Mouse (Mus musculus): ENCODE results near the gene Smc5. TPM values are rescaled to one million over a fixed set of nuclear protein-coding genes. Genes with fewer than 3 reads are reported as not detected.

Smc5 gene
- polyA plus RNA-seq (2014; fragmentation: Nextera tagmentation; extraction: Ambion mirVana) = 25.8 and 36.3 TPM in 2 replicates

DNA sequence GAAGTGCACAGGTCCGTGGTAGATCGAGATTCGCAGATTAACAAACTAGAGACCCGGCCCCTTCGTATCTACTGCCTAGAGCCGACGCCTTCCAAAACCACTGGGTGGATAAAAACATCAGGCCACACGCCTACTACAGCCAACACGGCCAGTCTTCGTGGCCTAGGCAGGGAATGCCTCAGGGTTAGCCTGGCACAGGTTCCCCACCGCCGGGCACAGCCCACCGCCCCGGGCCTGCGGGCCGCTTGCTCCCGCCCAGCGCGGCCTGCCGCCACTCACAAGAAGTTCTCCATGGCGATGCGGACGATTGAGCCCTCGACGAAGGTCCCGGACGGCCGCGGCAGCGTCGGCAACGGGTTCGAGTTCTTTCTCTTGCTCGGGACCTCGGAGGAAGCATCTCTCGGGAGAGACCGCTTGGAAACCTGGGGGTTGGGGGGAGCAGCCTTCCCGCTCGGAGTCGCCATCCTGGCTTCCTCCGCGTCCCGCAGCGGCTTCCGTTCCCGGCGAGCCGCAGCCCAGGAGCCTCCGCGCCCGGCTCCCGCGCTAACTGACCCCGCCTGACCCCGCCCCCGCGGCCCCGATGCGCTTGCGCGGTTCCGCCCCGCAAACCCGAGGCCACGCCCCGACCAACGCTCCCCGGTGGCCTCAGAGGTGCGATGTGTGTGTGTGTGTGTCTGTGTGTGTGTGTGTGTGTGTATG is at the start of gene Smc5:
Gene Smc5 (minus strand): TSS at position 543 of the 699 bp plus-strand sequence.
- Histone ChIP-seq H3K9ac (replicated peaks; ENCODE audit: low read length) (peak within 1 kb of the TSS; percentile 83), H3K9me3 (ENCODE audit: control insufficient read depth, low read length) (no peaks in the 10 kb centered on the region), H3K27me3 (ENCODE audit: control insufficient read depth, insufficient read depth, low read length) (no peaks in the 10 kb centered on the region), H3K27ac (replicated peaks; ENCODE audit: low read depth, low read length) (peak within 1 kb of the TSS; percentile 61), H3K4me1 (ENCODE audit: control insufficient read depth, insufficient read depth, low read length) (peaks cover 11% of the 10 kb centered on the region), H3K4me2 (ENCODE audit: low read length) (peak within 1 kb of the TSS; percentile 62), H3K4me3 (replicated peaks; ENCODE audit: low read depth, low read length) (peak within 1 kb of the TSS; percentile 80), H3K36me3 (ENCODE audit: control insufficient read depth, insufficient read depth, low read length) (peaks cover 2% of the 10 kb centered on the region)
- DNase-seq = peak; percentile 92
- under 1% methylated on average over 69 of the region's 69 CpGs for WGBS
- ATAC-seq (ENCODE audit: low FRiP score, low TSS enrichment) = peak; percentile 95

GRCm38 (mm10) chr19:23323107-23323506 is 49.4 kb upstream of the Smc5 start:
- Histone ChIP-seq H3K4me1 (ENCODE audit: control insufficient read depth, insufficient read depth, low read length) (no peaks in the 10 kb centered on the region), H3K9ac (replicated peaks; ENCODE audit: low read length) (no peak overlapping the region), H3K4me3 (replicated peaks; ENCODE audit: low read depth, low read length) (no peak overlapping the region), H3K4me2 (ENCODE audit: low read length) (no peak overlapping the region), H3K36me3 (ENCODE audit: control insufficient read depth, insufficient read depth, low read length) (no peaks in the 10 kb centered on the region), H3K9me3 (ENCODE audit: control insufficient read depth, low read length) (no peaks in the 10 kb centered on the region), H3K27ac (replicated peaks; ENCODE audit: low read depth, low read length) (no peak overlapping the region), H3K27me3 (ENCODE audit: control insufficient read depth, insufficient read depth, low read length) (no peaks in the 10 kb centered on the region)
- ATAC-seq (ENCODE audit: low FRiP score, low TSS enrichment) = no peak
- WGBS = 93% methylated on average over 3 of the region's 3 CpGs
- DNase-seq = no peak

- DNase-seq (no peak), ATAC-seq (ENCODE audit: low FRiP score, low TSS enrichment) (no peak)
- Histone ChIP-seq H3K9me3 (ENCODE audit: control insufficient read depth, low read length) (no peaks in the 10 kb centered on the region), H3K4me3 (replicated peaks; ENCODE audit: low read depth, low read length) (no peak overlapping the region), H3K4me2 (ENCODE audit: low read length) (no peak overlapping the region), H3K27me3 (ENCODE audit: control insufficient read depth, insufficient read depth, low read length) (no peaks in the 10 kb centered on the region), H3K36me3 (ENCODE audit: control insufficient read depth, insufficient read depth, low read length) (no peaks in the 10 kb centered on the region), H3K9ac (replicated peaks; ENCODE audit: low read length) (no peak overlapping the region), H3K4me1 (ENCODE audit: control insufficient read depth, insufficient read depth, low read length) (no peaks in the 10 kb centered on the region), H3K27ac (replicated peaks; ENCODE audit: low read depth, low read length) (no peak overlapping the region; the same call in 1 of the 2 replicates)
- WGBS = 78% methylated on average over 5 of the region's 5 CpGs
Measured at GRCm38 (mm10) chr19:23317989-23318358, 44.3 kb upstream of the Smc5 start.

DNA sequence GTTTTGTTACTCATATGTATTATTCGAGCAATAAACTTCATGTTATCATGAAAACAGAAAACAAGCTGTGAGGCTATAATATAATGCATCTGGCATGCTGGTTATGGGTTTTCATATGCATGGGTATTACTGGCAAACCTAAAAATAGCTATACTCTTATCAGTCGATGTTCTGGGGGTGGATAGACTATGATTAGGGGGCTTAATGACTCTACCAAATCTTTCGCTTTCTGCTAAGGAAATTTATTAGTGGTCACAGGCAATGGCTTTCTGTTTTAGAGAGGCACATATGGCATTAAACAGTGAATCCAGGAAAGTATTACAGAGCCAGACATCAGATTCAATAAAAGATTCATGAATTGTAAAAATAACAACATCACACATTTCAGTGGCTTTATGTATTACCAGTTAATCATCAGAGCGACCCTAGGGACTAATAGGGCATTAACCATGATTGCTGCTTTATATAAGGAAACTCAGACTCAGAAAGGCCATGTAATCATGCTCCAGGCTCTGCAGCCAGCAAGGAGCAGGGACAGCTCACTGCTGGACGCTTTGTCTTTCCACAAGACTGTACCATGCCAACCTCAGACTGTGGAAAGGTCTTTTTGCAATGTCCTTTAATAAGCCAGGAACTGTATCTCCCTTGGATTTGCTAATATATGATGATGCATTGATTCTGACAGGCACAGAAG is 43.7 kb upstream of the Smc5 start:
- ATAC-seq (ENCODE audit: low FRiP score, low TSS enrichment) = no peak
- H3K27ac ChIP-seq (replicated peaks; ENCODE audit: low read depth, low read length) = peak overlapping the region; percentile 49; the same call in 1 of the 2 replicates
- WGBS = 73% methylated on average over 5 of the region's 5 CpGs

DNA sequence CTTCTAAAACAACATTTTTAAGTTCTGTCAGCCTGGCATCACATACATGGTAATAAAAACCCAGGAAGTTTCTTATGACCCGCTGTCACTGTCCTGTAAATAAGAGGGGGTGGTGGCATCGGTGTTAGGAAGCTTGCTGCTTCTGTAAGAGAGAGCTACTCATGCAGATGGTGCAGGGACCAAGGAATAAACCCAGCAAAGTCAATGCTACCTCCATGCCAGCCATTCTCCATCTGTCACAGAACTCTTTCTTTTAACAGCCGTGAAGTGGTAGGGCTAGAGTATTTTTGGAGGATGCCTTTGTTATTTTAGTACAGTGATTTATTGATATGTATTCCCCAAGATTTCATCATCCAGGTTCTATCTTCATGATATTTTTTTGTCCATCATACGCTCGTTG is 43.2 kb upstream of the Smc5 start:
- no peak overlapping the region for H3K4me3 ChIP-seq (replicated peaks; ENCODE audit: low read depth, low read length)
- H3K4me1 ChIP-seq (ENCODE audit: control insufficient read depth, insufficient read depth, low read length) = no peaks in the 10 kb centered on the region
- DNase-seq = no peak
- H3K27me3 ChIP-seq (ENCODE audit: control insufficient read depth, insufficient read depth, low read length) = no peaks in the 10 kb centered on the region
- H3K36me3 ChIP-seq (ENCODE audit: control insufficient read depth, insufficient read depth, low read length) = no peaks in the 10 kb centered on the region
- no peaks in the 10 kb centered on the region for H3K9me3 ChIP-seq (ENCODE audit: control insufficient read depth, low read length)
- H3K4me2 ChIP-seq (ENCODE audit: low read length) = no peak overlapping the region
- ATAC-seq (ENCODE audit: low FRiP score, low TSS enrichment) = no peak
- no peak overlapping the region for H3K27ac ChIP-seq (replicated peaks; ENCODE audit: low read depth, low read length)
- H3K9ac ChIP-seq (replicated peaks; ENCODE audit: low read length) = no peak overlapping the region
- WGBS = 91% methylated on average over 5 of the region's 5 CpGs

More for the DNA sequence above, 43.7 kb upstream of the Smc5 start:
- H3K4me3 ChIP-seq (replicated peaks; ENCODE audit: low read depth, low read length) = no peak overlapping the region
- H3K9me3 ChIP-seq (ENCODE audit: control insufficient read depth, low read length) = no peaks in the 10 kb centered on the region
- H3K27me3 ChIP-seq (ENCODE audit: control insufficient read depth, insufficient read depth, low read length) = no peaks in the 10 kb centered on the region
- no peaks in the 10 kb centered on the region for H3K36me3 ChIP-seq (ENCODE audit: control insufficient read depth, insufficient read depth, low read length)
- no peak overlapping the region for H3K4me2 ChIP-seq (ENCODE audit: low read length)
- H3K4me1 ChIP-seq (ENCODE audit: control insufficient read depth, insufficient read depth, low read length) = no peaks in the 10 kb centered on the region
- no peak overlapping the region for H3K9ac ChIP-seq (replicated peaks; ENCODE audit: low read length)
- DNase-seq = no peak

DNA sequence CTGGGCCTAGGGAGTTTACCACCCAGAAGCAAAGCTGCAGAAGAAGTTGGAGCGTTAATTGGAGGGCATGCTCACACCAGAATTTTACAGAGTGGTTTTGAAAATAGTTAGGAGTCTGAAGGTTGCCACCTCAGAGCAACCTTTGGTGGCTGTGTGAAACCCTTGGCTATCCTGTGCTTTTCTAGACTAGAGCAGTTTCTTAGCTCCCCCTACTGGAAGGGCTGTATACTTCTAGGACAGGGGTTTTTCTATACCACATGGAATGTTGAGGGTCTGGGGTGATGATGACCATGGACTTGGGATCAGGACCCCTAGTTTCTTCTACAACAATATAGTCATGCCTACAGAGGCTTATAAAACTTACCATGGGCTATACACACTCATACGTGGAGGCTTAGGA is 36.3 kb upstream of the Smc5 start:
- Histone ChIP-seq H3K9me3 (ENCODE audit: control insufficient read depth, low read length) (no peaks in the 10 kb centered on the region), H3K4me2 (ENCODE audit: low read length) (no peak overlapping the region), H3K4me3 (replicated peaks; ENCODE audit: low read depth, low read length) (no peak overlapping the region), H3K27me3 (ENCODE audit: control insufficient read depth, insufficient read depth, low read length) (no peaks in the 10 kb centered on the region), H3K4me1 (ENCODE audit: control insufficient read depth, insufficient read depth, low read length) (no peaks in the 10 kb centered on the region), H3K36me3 (ENCODE audit: control insufficient read depth, insufficient read depth, low read length) (no peaks in the 10 kb centered on the region), H3K9ac (replicated peaks; ENCODE audit: low read length) (no peak overlapping the region), H3K27ac (replicated peaks; ENCODE audit: low read depth, low read length) (no peak overlapping the region)
- ATAC-seq (ENCODE audit: low FRiP score, low TSS enrichment) = no peak
- no peak for DNase-seq
- 91% methylated on average over 2 of the region's 2 CpGs for WGBS

DNA sequence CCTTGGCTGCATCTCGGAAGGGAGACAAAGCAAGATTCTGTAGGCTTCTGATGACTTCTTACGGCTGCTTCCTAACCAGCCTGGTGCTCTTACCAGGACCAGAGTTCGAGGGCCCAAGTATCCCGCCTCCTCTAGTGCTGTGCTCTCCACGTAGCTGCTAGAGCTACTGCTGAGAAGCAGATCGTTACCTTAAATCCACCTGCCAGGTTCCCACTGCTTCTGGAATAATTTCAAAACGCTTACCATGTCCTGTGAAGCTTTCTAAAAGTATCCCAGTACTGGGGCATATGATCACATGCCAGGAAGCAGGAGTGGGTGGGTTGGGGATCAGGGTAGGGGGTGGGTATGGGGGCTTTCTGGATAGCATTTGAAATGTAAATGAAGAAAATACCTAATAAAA is 33.0 kb upstream of the Smc5 start:
- no peak overlapping the region for H3K4me3 ChIP-seq (replicated peaks; ENCODE audit: low read depth, low read length)
- H3K27me3 ChIP-seq (ENCODE audit: control insufficient read depth, insufficient read depth, low read length) = no peaks in the 10 kb centered on the region
- no peaks in the 10 kb centered on the region for H3K9me3 ChIP-seq (ENCODE audit: control insufficient read depth, low read length)
- H3K9ac ChIP-seq (replicated peaks; ENCODE audit: low read length) = no peak overlapping the region
- no peak for ATAC-seq (ENCODE audit: low FRiP score, low TSS enrichment)
- no peaks in the 10 kb centered on the region for H3K4me1 ChIP-seq (ENCODE audit: control insufficient read depth, insufficient read depth, low read length)
- 88% methylated on average over 7 of the region's 7 CpGs for WGBS
- H3K27ac ChIP-seq (replicated peaks; ENCODE audit: low read depth, low read length) = no peak overlapping the region
- H3K36me3 ChIP-seq (ENCODE audit: control insufficient read depth, insufficient read depth, low read length) = no peaks in the 10 kb centered on the region
- no peak for DNase-seq
- no peak overlapping the region for H3K4me2 ChIP-seq (ENCODE audit: low read length)

DNA sequence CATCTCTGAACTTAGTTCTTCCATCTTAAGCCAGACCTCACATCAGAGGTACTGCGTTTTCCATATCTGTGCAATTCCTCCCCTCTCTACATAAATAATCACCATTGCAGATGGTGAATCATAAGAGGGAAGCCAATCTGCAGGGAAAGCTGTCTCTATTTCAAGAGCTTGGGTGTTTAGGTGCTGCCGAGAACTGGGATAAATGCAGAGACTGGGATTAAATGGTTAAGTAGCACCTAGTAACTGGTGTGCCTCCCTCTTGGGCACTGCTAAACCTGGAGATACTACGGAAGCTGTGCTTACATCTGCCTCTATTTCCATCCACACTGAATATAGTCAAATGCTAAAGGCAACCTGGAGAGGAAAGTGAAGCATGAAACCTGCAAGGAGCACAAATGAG is 26.3 kb upstream of the Smc5 start:
- ATAC-seq (ENCODE audit: low FRiP score, low TSS enrichment) (no peak), DNase-seq (no peak)
- no peak overlapping the region for H3K4me3 ChIP-seq (replicated peaks; ENCODE audit: low read depth, low read length)
- no peaks in the 10 kb centered on the region for H3K9me3 ChIP-seq (ENCODE audit: control insufficient read depth, low read length)
- no peak overlapping the region for H3K4me2 ChIP-seq (ENCODE audit: low read length)
- H3K36me3 ChIP-seq (ENCODE audit: control insufficient read depth, insufficient read depth, low read length) = no peaks in the 10 kb centered on the region
- H3K4me1 ChIP-seq (ENCODE audit: control insufficient read depth, insufficient read depth, low read length) = no peaks in the 10 kb centered on the region
- H3K27ac ChIP-seq (replicated peaks; ENCODE audit: low read depth, low read length) = no peak overlapping the region
- WGBS = 92% methylated on average over 3 of the region's 3 CpGs
- H3K27me3 ChIP-seq (ENCODE audit: control insufficient read depth, insufficient read depth, low read length) = no peaks in the 10 kb centered on the region
- H3K9ac ChIP-seq (replicated peaks; ENCODE audit: low read length) = no peak overlapping the region

DNA sequence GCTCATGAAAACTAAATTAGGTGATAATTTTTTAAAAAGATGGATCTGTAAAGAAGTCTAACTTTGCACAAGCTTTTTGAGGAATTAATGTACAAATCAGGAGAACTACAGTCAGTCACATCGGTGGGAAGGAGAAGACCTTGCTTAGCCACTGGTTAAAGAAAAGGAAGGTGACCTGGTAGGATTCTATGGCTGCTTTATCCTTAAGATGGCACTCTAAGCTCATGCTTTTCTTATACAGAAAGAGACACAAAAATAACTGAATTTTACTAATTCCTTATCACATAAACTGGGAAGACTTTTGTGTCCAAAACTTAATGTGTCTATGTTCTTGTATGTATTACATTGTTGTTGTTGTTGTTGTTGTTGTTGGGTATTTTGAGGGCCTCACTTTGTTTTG is 25.2 kb upstream of the Smc5 start:
- no peaks in the 10 kb centered on the region for H3K27me3 ChIP-seq (ENCODE audit: control insufficient read depth, insufficient read depth, low read length)
- DNase-seq (peak; percentile 20), ATAC-seq (ENCODE audit: low FRiP score, low TSS enrichment) (no peak)
- H3K4me2 ChIP-seq (ENCODE audit: low read length) = no peak overlapping the region
- WGBS = 83% methylated on average over 1 of the region's 1 CpGs
- H3K9ac ChIP-seq (replicated peaks; ENCODE audit: low read length) = no peak overlapping the region
- H3K36me3 ChIP-seq (ENCODE audit: control insufficient read depth, insufficient read depth, low read length) = no peaks in the 10 kb centered on the region
- no peaks in the 10 kb centered on the region for H3K4me1 ChIP-seq (ENCODE audit: control insufficient read depth, insufficient read depth, low read length)
- H3K4me3 ChIP-seq (replicated peaks; ENCODE audit: low read depth, low read length) = no peak overlapping the region
- no peak overlapping the region for H3K27ac ChIP-seq (replicated peaks; ENCODE audit: low read depth, low read length)
- no peaks in the 10 kb centered on the region for H3K9me3 ChIP-seq (ENCODE audit: control insufficient read depth, low read length)
